Mouse (Mus musculus) heart, adult 11 months (tissue): ENCODE data around the gene Olfr711.
"Not testable (repeated sequence)": the region's sequence is repeated elsewhere in the genome, so short reads cannot be mapped to it uniquely, and the experiment has no call there.

ENCODE experiments used
- DNase-seq: peaks from one replicate; pipeline ENCODE4 v3.0.0; 2022

The Olfr711 gene

GRCm38 (mm10) chr7:106975353-106975752 is at the start of gene Olfr711:
Gene Olfr711 (minus strand): TSS chr7:106975453.
- DNase-seq: no peak

- no peak for DNase-seq
Measured at GRCm38 (mm10) chr7:107005972-107006371, 30.7 kb upstream of the Olfr711 start, which contains the start of gene Olfr2. Gene Olfr2 (minus strand): TSS chr7:107006072.

- DNase-seq: no peak
Measured at GRCm38 (mm10) chr7:107004169-107004568, 28.9 kb upstream of the Olfr711 start.

GRCm38 (mm10) chr7:107000798-107001197 is 25.5 kb upstream of the Olfr711 start:
- no peak for DNase-seq

GRCm38 (mm10) chr7:106985236-106985635 is 10.0 kb upstream of the Olfr711 start:
- no peak for DNase-seq

- not testable (repeated sequence) for DNase-seq
Measured at GRCm38 (mm10) chr7:106967503-106967902, 7.8 kb downstream of the Olfr711 start.

GRCm38 (mm10) chr7:106963837-106964236 is 11.4 kb downstream of the Olfr711 start, which contains the start of gene Olfr6:
Gene Olfr6 (minus strand): TSS chr7:106963937.
- DNase-seq: no peak

- no peak for DNase-seq
Measured at GRCm38 (mm10) chr7:106948212-106948611, 27.0 kb downstream of the Olfr711 start, which contains the start of gene Olfr710. Gene Olfr710 (minus strand): TSS chr7:106948312.

- DNase-seq: no peak
Measured at GRCm38 (mm10) chr7:106932119-106932518, 43.1 kb downstream of the Olfr711 start, which contains the start of gene Olfr709-ps1. Gene Olfr709-ps1 (minus strand): TSS chr7:106932219.

- not testable (repeated sequence) for DNase-seq
Measured at GRCm38 (mm10) chr7:106920961-106921360, 54.3 kb downstream of the Olfr711 start.
